Mouse (Mus musculus) right cerebral cortex, postnatal 36 days (tissue): ENCODE data around the gene Cts8.
A peak's percentile ranks its signal among the peaks of the same experiment; 100 is the strongest.

Source experiments
- DNase-seq, 2 experiments: peaks; one replicate each; pipeline ENCODE4 v3.0.0; 2022; ENCODE audit warnings: low spot score in 2 of 2, mixed read lengths in 1 of 2

Cts8 gene

DNA sequence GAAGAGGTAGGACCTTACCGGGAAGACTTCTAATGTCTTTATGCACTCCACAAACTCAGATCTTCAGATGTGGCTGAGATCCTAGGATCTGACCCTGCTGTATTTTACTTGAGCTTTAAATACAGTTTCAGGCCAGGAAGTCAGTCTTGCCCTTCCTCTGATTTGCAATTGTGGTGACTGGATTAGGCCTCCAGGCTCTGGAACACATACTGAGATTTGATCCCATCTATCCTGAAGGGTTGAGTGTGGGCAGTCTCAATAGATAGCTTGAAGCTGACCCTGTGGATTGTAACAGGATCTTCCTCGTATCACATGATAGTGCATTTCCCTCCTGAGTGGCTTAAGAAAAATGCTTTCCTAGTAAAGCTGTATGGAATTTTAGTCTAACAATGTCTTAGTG lies at the start of gene Cts8:
TSS of gene Cts8 (minus strand) at position 101 of the 400 bp plus-strand sequence.
- DNase-seq = no peak

DNA sequence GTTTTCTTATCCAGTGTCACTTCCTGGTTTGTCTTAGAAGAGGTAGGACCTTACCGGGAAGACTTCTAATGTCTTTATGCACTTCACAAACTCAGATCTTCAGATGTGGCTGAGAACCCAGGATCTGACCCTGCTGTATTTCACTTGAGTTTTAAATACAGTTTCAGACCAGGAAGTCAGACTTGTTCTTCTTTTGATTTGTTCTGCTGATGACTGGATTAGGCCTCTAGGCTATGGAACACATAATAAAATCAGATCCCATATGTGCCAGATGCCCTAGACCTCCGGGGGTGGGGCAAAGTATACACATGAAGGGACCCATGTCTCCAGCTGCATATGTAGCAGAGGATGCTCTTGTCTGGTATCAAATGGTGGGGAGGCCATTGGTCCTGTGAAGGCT lies 33.6 kb upstream of the Cts8 start, which contains the start of gene Gm49398:
TSS of gene Gm49398 (minus strand) at position 101 of the 400 bp plus-strand sequence.
- DNase-seq = no peak

GRCm38 (mm10) chr13:61241076-61241947 lies 13.8 kb downstream of the Cts8 start:
- peak; percentile 0 for DNase-seq

GRCm38 (mm10) chr13:61203310-61203709 lies 51.8 kb downstream of the Cts8 start, which contains the start of gene Cts6:
Gene Cts6 (minus strand): TSS chr13:61203410.
- DNase-seq = no peak
